ENCODE assay signal across 8 mouse cellular contexts in the genomic region with DNA sequence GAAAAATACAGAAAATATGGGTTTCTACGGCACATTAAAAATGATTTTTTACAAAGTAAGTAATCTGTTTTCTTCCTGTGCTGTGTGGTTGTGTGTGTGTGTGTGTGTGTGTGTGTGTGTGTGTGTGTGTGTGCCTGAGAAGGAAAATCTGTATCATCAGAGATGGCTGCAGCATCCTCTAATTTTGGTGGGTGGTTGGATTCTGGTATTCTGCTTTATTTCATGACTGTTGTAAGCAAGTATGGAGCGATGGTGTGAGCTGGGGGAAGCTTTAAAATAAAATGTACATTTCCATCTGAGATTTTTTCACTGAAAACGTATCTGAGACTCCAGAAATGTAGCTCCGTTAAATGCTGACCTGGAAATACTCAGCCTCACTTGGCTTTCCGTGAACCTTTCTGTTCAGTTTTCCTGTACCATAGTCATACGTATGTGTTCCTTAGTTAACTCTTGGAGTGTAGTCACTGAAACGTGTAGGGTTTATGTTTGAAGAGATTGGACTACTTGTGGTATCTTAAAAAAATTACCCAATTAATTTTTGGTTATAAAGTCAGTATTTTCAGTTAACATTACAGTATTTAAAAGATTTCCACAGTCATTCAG.
A peak's percentile ranks its signal among the peaks of the same experiment; 100 is the strongest.
DNase-seq lines count a peak whose midpoint lies in the region; ATAC-seq lines count a peak whose summit lies in the region.

No protein-coding gene starts in this region.

- no peak for DNase-seq in heart, adult 9 months (ENCODE audit: low spot score in 2 of 2)
- DNase-seq in MN1 (ENCODE audit: low spot score) = peak; percentile 25
- no peak for DNase-seq in ovary, adult 18-20 months (ENCODE audit: low spot score)
- DNase-seq in adrenal gland, postnatal 25 days = no peak
- DNase-seq in kidney, postnatal 36 days = no peak

- peak overlapping the region; percentile 47; the same call in 1 of the 2 replicates for H3K9ac ChIP-seq in heart, embryonic 15.5 days
- H3K9ac ChIP-seq in forebrain, embryonic 15.5 days (replicated peaks) = peak overlapping the region; percentile 79
- peak overlapping the region; percentile 67 for H3K9ac ChIP-seq in midbrain, embryonic 12.5 days (replicated peaks)

- H3K4me3 ChIP-seq in heart, embryonic 15.5 days = peak overlapping the region; percentile 50
- peak overlapping the region; percentile 65 for H3K4me3 ChIP-seq in forebrain, embryonic 15.5 days
- peak overlapping the region; percentile 55 for H3K4me3 ChIP-seq in midbrain, embryonic 12.5 days

- 0 out of 2 replicates have a peak, but pooled peaks cover 8% of the 10 kb centered on the region for H3K4me1 ChIP-seq in heart, embryonic 15.5 days (replicated peaks)
- peaks cover 21% of the 10 kb centered on the region for H3K4me1 ChIP-seq in forebrain, embryonic 15.5 days
- H3K4me1 ChIP-seq in midbrain, embryonic 12.5 days = peaks cover 10% of the 10 kb centered on the region; the same call in 1 of the 2 replicates

- H3K4me2 ChIP-seq in heart, embryonic 15.5 days = peak overlapping the region; percentile 69
- peak overlapping the region; percentile 61 for H3K4me2 ChIP-seq in forebrain, embryonic 15.5 days (replicated peaks)
- H3K4me2 ChIP-seq in midbrain, embryonic 12.5 days (replicated peaks) = peak overlapping the region; percentile 65

- no peak for ATAC-seq in heart, embryonic 15.5 days (replicated peaks; ENCODE audit: insufficient number of reproducible peaks, insufficient read depth, low FRiP score, low read depth)
- ATAC-seq in forebrain, embryonic 15.5 days (replicated peaks) = peak; percentile 20; the same call in 1 of the 2 replicates
- ATAC-seq in midbrain, embryonic 12.5 days (ENCODE audit: low FRiP score, low read depth) = no peak

- H3K9me3 ChIP-seq in heart, embryonic 15.5 days (replicated peaks) = no peaks in the 10 kb centered on the region
- no peaks in the 10 kb centered on the region for H3K9me3 ChIP-seq in forebrain, embryonic 15.5 days
- no peaks in the 10 kb centered on the region for H3K9me3 ChIP-seq in midbrain, embryonic 12.5 days

- 61% methylated on average over 7 of the region's 7 CpGs for WGBS in heart, embryonic 15.5 days
- 24% methylated on average over 7 of the region's 7 CpGs for WGBS in forebrain, embryonic 15.5 days
- WGBS in midbrain, embryonic 12.5 days = 66% methylated on average over 7 of the region's 7 CpGs

- peak overlapping the region; percentile 56 for H3K27ac ChIP-seq in heart, embryonic 15.5 days
- H3K27ac ChIP-seq in forebrain, embryonic 15.5 days (replicated peaks) = peak overlapping the region; percentile 92
- H3K27ac ChIP-seq in midbrain, embryonic 12.5 days (replicated peaks) = peak overlapping the region; percentile 90

- H3K27me3 ChIP-seq in heart, embryonic 15.5 days = no peaks in the 10 kb centered on the region
- H3K27me3 ChIP-seq in forebrain, embryonic 15.5 days = no peaks in the 10 kb centered on the region
- no peaks in the 10 kb centered on the region for H3K27me3 ChIP-seq in midbrain, embryonic 12.5 days

- H3K36me3 ChIP-seq in heart, embryonic 15.5 days = no peaks in the 10 kb centered on the region
- H3K36me3 ChIP-seq in forebrain, embryonic 15.5 days = no peaks in the 10 kb centered on the region
- no peaks in the 10 kb centered on the region for H3K36me3 ChIP-seq in midbrain, embryonic 12.5 days
